Mouse (Mus musculus) liver, embryonic 14.5 days (tissue): ENCODE measurements around the gene Hmg20b.

Experiments used
- CTCF ChIP-seq: IDR thresholded peaks from 2 replicates; pipeline ENCODE4 v1.5.1; 2016; ENCODE audit warnings: antibody characterized with exemption, low read depth, control low read depth
- EP300 ChIP-seq: IDR thresholded peaks from 2 replicates; pipeline ENCODE4 v1.6.1; 2016; ENCODE audit warnings: antibody characterized with exemption, low read depth

- TF ChIP-seq EP300 (no peak), CTCF (no peak)
Measured at GRCm38 (mm10) chr10:81318589-81319329, 31.5 kb downstream of the Hmg20b start.
